Mouse (Mus musculus): ENCODE data around the gene Xdh.

Xdh gene

GRCm38 (mm10) chr17:73950062-73950735 is at the start of gene Xdh:
Xdh (minus strand) TSS chr17:73950196.
- peak; percentile 48 for DNase-seq

GRCm38 (mm10) chr17:73995907-73996645 is 46.1 kb upstream of the Xdh start:
- no peak for DNase-seq

- no peak for DNase-seq
These were observed 41.3 kb upstream of the Xdh start for GRCm38 (mm10) chr17:73991264-73991663.

- no peak for DNase-seq
These were observed 36.6 kb upstream of the Xdh start for GRCm38 (mm10) chr17:73986571-73986970.

GRCm38 (mm10) chr17:73985936-73986335 is 35.9 kb upstream of the Xdh start:
- peak; percentile 21 for DNase-seq

- DNase-seq, result no peak
These were observed 34.5 kb upstream of the Xdh start for GRCm38 (mm10) chr17:73984508-73984907.

- DNase-seq, result no peak
These were observed 32.9 kb upstream of the Xdh start for GRCm38 (mm10) chr17:73982871-73983270.

- DNase-seq, result no peak
These were observed 26.1 kb upstream of the Xdh start for GRCm38 (mm10) chr17:73976066-73976465.

- DNase-seq, result no peak
These were observed 22.7 kb upstream of the Xdh start for GRCm38 (mm10) chr17:73972648-73973047.

GRCm38 (mm10) chr17:73971291-73971690 is 21.3 kb upstream of the Xdh start:
- DNase-seq, result no peak

GRCm38 (mm10) chr17:73970361-73971027 is 20.5 kb upstream of the Xdh start:
- peak; percentile 75 for DNase-seq

GRCm38 (mm10) chr17:73964856-73965255 is 14.9 kb upstream of the Xdh start:
- DNase-seq, result no peak

GRCm38 (mm10) chr17:73962628-73963043 is 12.6 kb upstream of the Xdh start:
- peak; percentile 16 for DNase-seq

GRCm38 (mm10) chr17:73961801-73962403 is 11.9 kb upstream of the Xdh start:
- no peak for DNase-seq

- DNase-seq, result no peak
These were observed 10.7 kb upstream of the Xdh start for GRCm38 (mm10) chr17:73960745-73961144.

- DNase-seq, result no peak
These were observed 2.1 kb upstream of the Xdh start for GRCm38 (mm10) chr17:73952103-73952521.

GRCm38 (mm10) chr17:73950970-73951369 is 974 bp upstream of the Xdh start:
- no peak for DNase-seq

- no peak for DNase-seq
These were observed 498 bp downstream of the Xdh start for GRCm38 (mm10) chr17:73949498-73949897.

GRCm38 (mm10) chr17:73948801-73949200 is 1.2 kb downstream of the Xdh start:
- DNase-seq, result no peak

GRCm38 (mm10) chr17:73948039-73948438 is 2.0 kb downstream of the Xdh start:
- no peak for DNase-seq

- DNase-seq, result no peak
These were observed 3.1 kb downstream of the Xdh start for GRCm38 (mm10) chr17:73946856-73947255.

GRCm38 (mm10) chr17:73944661-73945060 is 5.3 kb downstream of the Xdh start:
- DNase-seq, result no peak

GRCm38 (mm10) chr17:73942268-73942962 is 7.6 kb downstream of the Xdh start:
- DNase-seq, result peak; percentile 14
